Mouse (Mus musculus): ENCODE data around the gene Adap1.

Adap1 gene

GRCm38 (mm10) chr5:139288591-139288990 is 36.8 kb downstream of the Adap1 start:
- in situ Hi-C loops (cut with MboI, MseI): no loop called here

GRCm38 (mm10) chr5:139287787-139288186 is 37.6 kb downstream of the Adap1 start:
- in situ Hi-C loops (cut with MboI, MseI): no loop called here

GRCm38 (mm10) chr5:139287099-139287498 is 38.3 kb downstream of the Adap1 start:
- in situ Hi-C loops (cut with MboI, MseI): no loop called here

- in situ Hi-C loops (cut with MboI, MseI): no loop called here
These were observed 39.1 kb downstream of the Adap1 start for GRCm38 (mm10) chr5:139286142-139286941.

GRCm38 (mm10) chr5:139285383-139286067 is 39.9 kb downstream of the Adap1 start:
- in situ Hi-C loops (cut with MboI, MseI): no loop called here

GRCm38 (mm10) chr5:139283460-139284180 is 41.8 kb downstream of the Adap1 start:
- in situ Hi-C loops (cut with MboI, MseI): loop anchor here (5.0 kb wide), 2 partner anchors 34 to 74 kb away; no protein-coding TSS in a partner anchor

GRCm38 (mm10) chr5:139282191-139282590 is 43.2 kb downstream of the Adap1 start:
- in situ Hi-C loops (cut with MboI, MseI): loop anchor here (5.0 kb wide), 2 partner anchors 35 to 75 kb away; no protein-coding TSS in a partner anchor

GRCm38 (mm10) chr5:139281373-139282112 is 43.9 kb downstream of the Adap1 start:
- in situ Hi-C loops (cut with MboI, MseI): loop anchor here (5.0 kb wide), 2 partner anchors 36 to 76 kb away; no protein-coding TSS in a partner anchor

- in situ Hi-C loops (cut with MboI, MseI): no loop called here
These were observed 48.1 kb downstream of the Adap1 start for GRCm38 (mm10) chr5:139277287-139277686.

- in situ Hi-C loops (cut with MboI, MseI): no loop called here
These were observed 53.3 kb downstream of the Adap1 start for GRCm38 (mm10) chr5:139271994-139272554.

GRCm38 (mm10) chr5:139270806-139271521 is 54.5 kb downstream of the Adap1 start:
- in situ Hi-C loops (cut with MboI, MseI): no loop called here

GRCm38 (mm10) chr5:139267661-139268060 is 57.8 kb downstream of the Adap1 start:
- in situ Hi-C loops (cut with MboI, MseI): no loop called here

- in situ Hi-C loops (cut with MboI, MseI): no loop called here
These were observed 64.0 kb downstream of the Adap1 start for GRCm38 (mm10) chr5:139261403-139261802.

GRCm38 (mm10) chr5:139259853-139260252 is 65.6 kb downstream of the Adap1 start:
- in situ Hi-C loops (cut with MboI, MseI): no loop called here

- in situ Hi-C loops (cut with MboI, MseI): no loop called here
These were observed 66.9 kb downstream of the Adap1 start for GRCm38 (mm10) chr5:139258371-139259035.

GRCm38 (mm10) chr5:139257818-139258217 is 67.6 kb downstream of the Adap1 start:
- in situ Hi-C loops (cut with MboI, MseI): no loop called here

GRCm38 (mm10) chr5:139257265-139257664 is 68.2 kb downstream of the Adap1 start:
- in situ Hi-C loops (cut with MboI, MseI): no loop called here

- in situ Hi-C loops (cut with MboI, MseI): no loop called here
These were observed 69.1 kb downstream of the Adap1 start for GRCm38 (mm10) chr5:139256211-139256765.

- in situ Hi-C loops (cut with MboI, MseI): no loop called here
These were observed 69.6 kb downstream of the Adap1 start for GRCm38 (mm10) chr5:139255777-139256176.
